Mouse (Mus musculus) kidney, embryonic 16.5 days (tissue): ENCODE data around the gene Ptprt. TPM values are rescaled to one million over a fixed set of nuclear protein-coding genes. Genes with fewer than 3 reads are reported as not detected.
A peak's percentile ranks its signal among the peaks of the same experiment; 100 is the strongest.

Source experiments
- ATAC-seq: fragments of 200-750 bp; cut with Nextera tagmentation; 2 replicates; pipeline ENCODE4 v1.8.0; 2017; ENCODE audit warnings: moderate TSS enrichment; ENCODE audit not compliant: low FRiP score, low TSS enrichment
- H3K27ac ChIP-seq: fragments of 300-500 bp; sonication (generic); 2 replicates; pipeline ENCODE4 v1.5.1; 2014; ENCODE audit warnings: low read length
- H3K27me3 ChIP-seq: fragments of 300-500 bp; sonication (generic); 2 replicates; pipeline ENCODE4 v1.6.1; 2014; ENCODE audit warnings: low read length, control low read depth, mixed read lengths; ENCODE audit not compliant: insufficient read depth
- H3K36me3 ChIP-seq: fragments of 300-500 bp; sonication (generic); 2 replicates; pipeline ENCODE4 v1.6.1; 2014; ENCODE audit warnings: low read length, control low read depth, mixed read lengths; ENCODE audit not compliant: insufficient read depth
- H3K4me1 ChIP-seq: fragments of 300-500 bp; sonication (generic); 2 replicates; pipeline ENCODE4 v1.6.1; 2014; ENCODE audit warnings: low read length, control low read depth, mixed read lengths; ENCODE audit not compliant: insufficient read depth
- H3K4me2 ChIP-seq: fragments of 300-500 bp; sonication (generic); replicated peaks from 2 replicates; pipeline ENCODE4 v1.6.1; 2014; ENCODE audit warnings: low read depth, low read length
- H3K4me3 ChIP-seq: fragments of 300-500 bp; sonication (generic); 2 replicates; pipeline ENCODE4 v1.5.1; 2014; ENCODE audit warnings: mild to moderate bottlenecking, low read length
- H3K9ac ChIP-seq: fragments of 300-500 bp; sonication (generic); replicated peaks from 2 replicates; pipeline ENCODE4 v1.6.1; 2014; ENCODE audit warnings: low read length
- H3K9me3 ChIP-seq: fragments of 300-500 bp; sonication (generic); 2 replicates; pipeline ENCODE4 v1.6.1; 2016; ENCODE audit warnings: low read length, control low read depth
- WGBS: fragments of 180-500 bp; shearing (Covaris S2); extraction: QIAGEN DNeasy Blood & Tissue Kit; methylation state at CpG from one replicate; pipeline ENCODE4 v1.1.7; 2014; 5-methylcytosine and 5-hydroxymethylcytosine counted together
- polyA plus RNA-seq: library from polyadenylated mRNA; unstranded; fragments of >200 nt; fragmentation: Nextera tagmentation; extraction: Ambion mirVana; gene quantifications from 2 replicates; pipeline ENCODE4 v1.2.1, GENCODE M21; 2015

Gene Ptprt
- polyA plus RNA-seq: 3.2 TPM in 2 replicates

DNA sequence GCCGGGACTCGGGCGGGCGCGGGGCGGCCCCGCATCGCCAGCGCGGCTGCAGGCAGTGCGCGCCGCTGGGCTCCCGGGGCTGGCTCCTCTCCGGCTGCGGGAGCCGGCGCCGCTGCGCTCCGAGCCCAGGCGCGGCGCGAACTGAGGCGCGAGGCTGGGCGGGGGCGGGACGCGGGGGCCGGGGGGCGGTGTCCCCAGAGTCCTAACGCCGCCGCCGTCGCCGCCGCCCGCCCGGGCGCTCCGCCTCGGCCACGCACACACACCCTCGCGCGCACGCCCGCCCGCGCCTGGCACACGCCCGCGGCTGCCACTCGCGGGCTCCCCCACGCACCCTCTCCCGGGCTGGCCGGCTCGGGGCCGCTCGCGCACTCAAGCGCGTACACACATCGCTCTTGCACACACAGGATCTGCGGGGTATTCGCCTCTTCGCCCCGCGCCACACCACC lies at the start of gene Ptprt:
Gene Ptprt, minus strand, starts transcription at position 207 of the 446 bp plus-strand sequence.
- peak; percentile 35; the same call in 1 of the 2 replicates for ATAC-seq
- Histone ChIP-seq H3K27me3 (peaks cover 62% of the 10 kb centered on the region), H3K9ac (peak within 1 kb of the TSS; percentile 64), H3K4me2 (peak within 1 kb of the TSS; percentile 95), H3K27ac (no peak within 1 kb of the TSS), H3K4me3 (peak within 1 kb of the TSS; percentile 56), H3K4me1 (peaks cover 26% of the 10 kb centered on the region), H3K9me3 (no peaks in the 10 kb centered on the region), H3K36me3 (no peaks in the 10 kb centered on the region)
- under 1% methylated on average over 42 of the region's 73 CpGs for WGBS

- H3K9ac ChIP-seq: no peak overlapping the region
- no peaks in the 10 kb centered on the region for H3K9me3 ChIP-seq
- no peak for ATAC-seq
- no peaks in the 10 kb centered on the region for H3K4me1 ChIP-seq
- H3K4me2 ChIP-seq: no peak overlapping the region
- WGBS: 80% methylated on average over 2 of the region's 2 CpGs
- no peak overlapping the region for H3K4me3 ChIP-seq
- H3K36me3 ChIP-seq: no peaks in the 10 kb centered on the region
- H3K27ac ChIP-seq: no peak overlapping the region
- H3K27me3 ChIP-seq: no peaks in the 10 kb centered on the region
These were observed 49.5 kb upstream of the Ptprt start for GRCm38 (mm10) chr2:162710443-162710842.

DNA sequence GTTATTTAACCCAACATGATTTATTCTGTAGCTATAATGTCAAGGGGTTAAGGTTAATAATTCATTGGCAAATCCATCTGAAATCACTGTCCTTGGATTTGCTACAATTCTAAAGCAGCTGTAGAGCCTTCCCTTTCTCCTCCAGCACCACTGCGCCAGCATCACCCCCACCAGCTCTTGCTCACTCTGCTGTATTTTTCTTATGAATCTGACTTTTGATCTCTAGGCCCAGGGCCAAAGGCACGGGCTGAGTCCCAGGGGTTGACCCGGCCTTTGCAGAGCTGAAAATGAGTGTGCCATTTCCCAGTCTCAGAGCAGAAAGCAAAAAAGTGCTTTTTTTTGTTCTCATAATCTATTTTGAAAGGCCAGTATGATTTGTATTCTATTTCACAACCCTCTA lies 38.7 kb upstream of the Ptprt start:
- no peaks in the 10 kb centered on the region for H3K27me3 ChIP-seq
- H3K9me3 ChIP-seq: no peaks in the 10 kb centered on the region
- no peaks in the 10 kb centered on the region for H3K4me1 ChIP-seq
- ATAC-seq: no peak
- H3K4me3 ChIP-seq: no peak overlapping the region
- no peak overlapping the region for H3K9ac ChIP-seq
- no peak overlapping the region for H3K27ac ChIP-seq
- no peaks in the 10 kb centered on the region for H3K36me3 ChIP-seq
- WGBS: 60% methylated on average over 3 of the region's 3 CpGs
- H3K4me2 ChIP-seq: no peak overlapping the region

GRCm38 (mm10) chr2:162699036-162699435 lies 38.1 kb upstream of the Ptprt start:
- no peaks in the 10 kb centered on the region for H3K9me3 ChIP-seq
- no peaks in the 10 kb centered on the region for H3K4me1 ChIP-seq
- H3K9ac ChIP-seq: no peak overlapping the region
- H3K27me3 ChIP-seq: no peaks in the 10 kb centered on the region
- H3K4me3 ChIP-seq: no peak overlapping the region
- H3K27ac ChIP-seq: no peak overlapping the region
- H3K36me3 ChIP-seq: no peaks in the 10 kb centered on the region
- ATAC-seq: no peak
- no peak overlapping the region for H3K4me2 ChIP-seq

GRCm38 (mm10) chr2:162698068-162698467 lies 37.1 kb upstream of the Ptprt start:
- Histone ChIP-seq H3K4me1 (no peaks in the 10 kb centered on the region), H3K36me3 (no peaks in the 10 kb centered on the region), H3K9me3 (no peaks in the 10 kb centered on the region), H3K4me3 (no peak overlapping the region), H3K4me2 (no peak overlapping the region), H3K27ac (no peak overlapping the region), H3K9ac (no peak overlapping the region), H3K27me3 (no peaks in the 10 kb centered on the region)
- WGBS: 69% methylated on average over 8 of the region's 8 CpGs
- no peak for ATAC-seq

DNA sequence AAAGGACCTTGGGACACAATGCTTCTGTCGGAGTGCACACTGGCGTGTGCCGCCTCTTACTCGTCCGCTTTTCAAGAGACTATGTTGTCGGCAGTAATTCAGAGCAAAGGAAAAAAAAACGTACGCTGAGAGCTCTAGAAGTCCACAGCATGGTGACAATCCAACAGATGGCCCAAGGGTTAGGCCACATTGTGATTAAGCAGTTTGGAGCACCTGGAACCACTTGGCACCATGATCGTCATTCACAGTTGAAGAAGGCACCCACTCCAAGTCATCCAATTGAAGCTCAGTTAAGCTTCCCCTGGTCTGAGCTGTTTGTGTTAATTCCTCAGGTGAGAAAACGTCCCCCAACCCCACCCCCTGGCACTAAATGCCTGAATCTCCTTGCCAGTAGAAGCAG lies 36.2 kb upstream of the Ptprt start:
- H3K4me2 ChIP-seq: no peak overlapping the region
- WGBS: 68% methylated on average over 10 of the region's 10 CpGs
- H3K4me1 ChIP-seq: no peaks in the 10 kb centered on the region
- H3K9ac ChIP-seq: no peak overlapping the region
- no peak for ATAC-seq
- no peak overlapping the region for H3K4me3 ChIP-seq
- H3K27me3 ChIP-seq: no peaks in the 10 kb centered on the region
- no peak overlapping the region for H3K27ac ChIP-seq
- H3K9me3 ChIP-seq: no peaks in the 10 kb centered on the region
- H3K36me3 ChIP-seq: no peaks in the 10 kb centered on the region

- Histone ChIP-seq H3K4me2 (no peak overlapping the region), H3K4me3 (no peak overlapping the region), H3K36me3 (no peaks in the 10 kb centered on the region), H3K27me3 (no peaks in the 10 kb centered on the region), H3K4me1 (no peaks in the 10 kb centered on the region), H3K27ac (no peak overlapping the region), H3K9ac (no peak overlapping the region), H3K9me3 (no peaks in the 10 kb centered on the region)
- ATAC-seq: no peak
- 96% methylated on average over 10 of the region's 12 CpGs for WGBS
These were observed 31.2 kb upstream of the Ptprt start for GRCm38 (mm10) chr2:162692143-162692542.

DNA sequence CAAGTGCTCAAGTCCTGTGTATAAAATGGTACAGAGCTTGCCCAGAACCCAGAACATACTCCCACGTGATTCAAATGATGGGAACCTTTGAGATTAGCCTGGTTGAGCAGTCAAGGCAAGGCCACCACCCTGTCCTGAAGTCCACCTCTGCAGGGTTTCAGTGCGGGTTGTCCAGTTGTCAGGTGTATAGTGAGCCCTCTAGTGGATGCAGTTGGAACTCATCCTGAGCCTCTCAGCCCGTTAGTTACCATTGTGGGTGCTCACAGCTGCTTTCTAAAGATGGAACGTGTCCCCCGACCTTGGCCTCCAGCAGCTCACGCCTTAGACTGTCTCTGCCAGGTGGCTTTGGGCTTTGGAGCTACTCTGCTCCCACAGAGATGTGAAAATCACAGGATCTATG lies 21.7 kb upstream of the Ptprt start:
- peak; percentile 59 for ATAC-seq
- no peak overlapping the region for H3K27ac ChIP-seq
- no peaks in the 10 kb centered on the region for H3K36me3 ChIP-seq
- H3K4me3 ChIP-seq: no peak overlapping the region
- H3K9me3 ChIP-seq: no peaks in the 10 kb centered on the region
- no peaks in the 10 kb centered on the region for H3K27me3 ChIP-seq
- H3K4me1 ChIP-seq: no peaks in the 10 kb centered on the region
- no peak overlapping the region for H3K9ac ChIP-seq
- H3K4me2 ChIP-seq: no peak overlapping the region
- 14% methylated on average over 6 of the region's 6 CpGs for WGBS

- 0 out of 2 replicates have a peak overlapping the region, but pooled peaks have one; percentile 30 for H3K27ac ChIP-seq
- H3K4me2 ChIP-seq: no peak overlapping the region
These were observed 1.6 kb upstream of the Ptprt start for GRCm38 (mm10) chr2:162662431-162662970.

GRCm38 (mm10) chr2:162661733-162662132 lies 786 bp upstream of the Ptprt start:
- Histone ChIP-seq H3K27me3 (peaks cover 55% of the 10 kb centered on the region), H3K27ac (no peak overlapping the region)
- 4% methylated on average over 4 of the region's 4 CpGs for whole genome bisulfite sequencing

More at GRCm38 (mm10) chr2:162662431-162662970, 1.6 kb upstream of the Ptprt start:
- Histone ChIP-seq H3K4me1 (peaks cover 26% of the 10 kb centered on the region), H3K9me3 (no peaks in the 10 kb centered on the region), H3K9ac (no peak overlapping the region), H3K36me3 (no peaks in the 10 kb centered on the region), H3K4me3 (no peak overlapping the region), H3K27me3 (peaks cover 48% of the 10 kb centered on the region)
- ATAC-seq: peak; percentile 69
- WGBS: 0% methylated on average over 1 of the region's 1 CpGs

More at GRCm38 (mm10) chr2:162661733-162662132, 786 bp upstream of the Ptprt start:
- Histone ChIP-seq H3K4me1 (peaks cover 26% of the 10 kb centered on the region), H3K4me2 (peak overlapping the region; percentile 95), H3K36me3 (no peaks in the 10 kb centered on the region), H3K9me3 (no peaks in the 10 kb centered on the region), H3K9ac (no peak overlapping the region), H3K4me3 (peak overlapping the region; percentile 56)
- no peak for ATAC-seq
